In genomic region chr10:129011511-129011910, GRCm38 (mm10) we compare ENCODE assay signal across 28 mouse cellular contexts. TPM values are rescaled to one million over a fixed set of nuclear protein-coding genes. Genes with fewer than 3 reads are reported as not detected.
A peak's percentile ranks its signal among the peaks of the same experiment; 100 is the strongest.
ATAC-seq lines count a peak whose summit lies in the region.
"Not testable (repeated sequence)": the region's sequence is repeated elsewhere in the genome, so short reads cannot be mapped to it uniquely, and the experiment has no call there.
"Had no signal": no experiment of that assay in that cellular context is flagged by ENCODE, and none has a peak within 500 bp of the region (broad histone marks: within the 10 kb centered on the region; RNA-seq: fewer than 3 reads in every experiment).

No protein-coding gene starts in this region.

- H3K4me1 ChIP-seq in hindbrain, embryonic 12.5 days; intestine, embryonic 15.5 days (replicated peaks); limb, embryonic 12.5 days (replicated peaks); neural tube, embryonic 12.5 days: not testable (repeated sequence)

- WGBS in hindbrain, embryonic 12.5 days = 83% methylated on average over 2 of the region's 5 CpGs
- WGBS in intestine, embryonic 15.5 days = 70% methylated on average over 2 of the region's 5 CpGs
- WGBS in limb, embryonic 12.5 days = 76% methylated on average over 2 of the region's 5 CpGs
- 54% methylated on average over 2 of the region's 5 CpGs for WGBS in neural tube, embryonic 12.5 days

- H3K4me3 ChIP-seq in hindbrain, embryonic 12.5 days; intestine, embryonic 15.5 days (replicated peaks); limb, embryonic 12.5 days (replicated peaks); neural tube, embryonic 12.5 days: not testable (repeated sequence)

- ATAC-seq in cerebellum, adult (ENCODE audit: insufficient number of reproducible peaks, low FRiP score, low TSS enrichment) = peak; percentile 61; the same call in 1 of the 2 replicates
- peak; percentile 79 for ATAC-seq in granulocyte monocyte progenitor cell, adult 5-6 weeks (replicated peaks; ENCODE audit: poor library complexity, severe bottlenecking)
- ATAC-seq in hindbrain, embryonic 12.5 days (ENCODE audit: low FRiP score) = peak; percentile 54; the same call in 1 of the 2 replicates
- ATAC-seq in intestine, embryonic 15.5 days = peak; percentile 59; the same call in 1 of the 2 replicates
- ATAC-seq in limb, embryonic 12.5 days (ENCODE audit: insufficient number of reproducible peaks, insufficient read depth, low FRiP score, low TSS enrichment, low read depth) = 0 out of 2 replicates have a peak, but pooled peaks have one; percentile 37
- peak; percentile 66 for ATAC-seq in megakaryocyte, adult 5-6 weeks (ENCODE audit: poor library complexity, severe bottlenecking)
- ATAC-seq in neural tube, embryonic 12.5 days (ENCODE audit: low FRiP score, low read depth) = peak; percentile 13; the same call in 1 of the 2 replicates

- H3K27ac ChIP-seq in hindbrain, embryonic 12.5 days; intestine, embryonic 15.5 days; limb, embryonic 12.5 days; neural tube, embryonic 12.5 days: not testable (repeated sequence)

- not testable (repeated sequence) for H3K36me3 ChIP-seq in hindbrain, embryonic 12.5 days; intestine, embryonic 15.5 days; limb, embryonic 12.5 days; neural tube, embryonic 12.5 days

- not testable (repeated sequence) for H3K9ac ChIP-seq in hindbrain, embryonic 12.5 days; intestine, embryonic 15.5 days; limb, embryonic 12.5 days (replicated peaks); neural tube, embryonic 12.5 days

- not testable (repeated sequence) for H3K9me3 ChIP-seq in hindbrain, embryonic 12.5 days (replicated peaks); intestine, embryonic 15.5 days; limb, embryonic 12.5 days; neural tube, embryonic 12.5 days

- H3K27me3 ChIP-seq in hindbrain, embryonic 12.5 days; intestine, embryonic 15.5 days (replicated peaks); limb, embryonic 12.5 days; neural tube, embryonic 12.5 days (replicated peaks): not testable (repeated sequence)

- not testable (repeated sequence) for H3K4me2 ChIP-seq in hindbrain, embryonic 12.5 days (replicated peaks); intestine, embryonic 15.5 days (replicated peaks); limb, embryonic 12.5 days; neural tube, embryonic 12.5 days (replicated peaks)

RNA-seq across cellular contexts. Expression of gene Olfr763, which starts 0.9 kb away (rescaled TPM):
- not detected in 2 replicates for total RNA-seq in granulocyte monocyte progenitor cell, adult 5-6 weeks (2014; fragmentation: Nextera tagmentation)
- total RNA-seq in granulocyte monocyte progenitor cell, adult 5-6 weeks (2017) = not detected in 2 replicates
- not detected in 2 replicates for polyA plus RNA-seq in hindbrain, embryonic 12.5 days (2016; fragmentation: Nextera tagmentation; extraction: Ambion mirVana)
- not detected in 2 replicates for polyA plus RNA-seq in intestine, embryonic 15.5 days (2015; fragmentation: Nextera tagmentation; extraction: Ambion mirVana)
- not detected in 2 replicates for polyA plus RNA-seq in limb, embryonic 12.5 days (2016; fragmentation: Nextera tagmentation; extraction: Ambion mirVana)
- not detected in 2 replicates for total RNA-seq in megakaryocyte, adult 5-6 weeks (2015)
- not detected in 2 replicates for total RNA-seq in megakaryocyte, adult 5-6 weeks (2017)
- polyA plus RNA-seq in neural tube, embryonic 12.5 days (2016; fragmentation: Nextera tagmentation; extraction: Ambion mirVana) = not detected in 2 replicates
- total RNA-seq: adrenal gland, postnatal 14 days; CH12.LX; ES-E14; forebrain, postnatal 0 days; gastrocnemius, postnatal 10 days; heart, postnatal 36 days; layer of hippocampus, adult 8-10 months; layer of hippocampus, postnatal 25 days; left cerebral cortex, adult 8-10 months; left cerebral cortex, postnatal 36 days had no signal
- polyA plus RNA-seq: embryonic facial prominence, embryonic 14.5 days; forebrain, embryonic 12.5 days; forebrain, postnatal 0 days; gonadal fat pad, adult 2 months; heart, embryonic 14.5 days; kidney, postnatal 0 days; limb, embryonic 15.5 days; liver, embryonic 14.5 days; lung, adult 2 months; midbrain, embryonic 15.5 days; spleen, adult 2 months; thymus, adult 2 months had no signal

RNA-seq across cellular contexts. Expression of gene Olfr9, which starts 22.3 kb away (rescaled TPM):
- not detected in 2 replicates for total RNA-seq in granulocyte monocyte progenitor cell, adult 5-6 weeks (2014; fragmentation: Nextera tagmentation)
- total RNA-seq in granulocyte monocyte progenitor cell, adult 5-6 weeks (2017) = not detected in 2 replicates
- not detected in 2 replicates for polyA plus RNA-seq in hindbrain, embryonic 12.5 days (2016; fragmentation: Nextera tagmentation; extraction: Ambion mirVana)
- polyA plus RNA-seq in intestine, embryonic 15.5 days (2015; fragmentation: Nextera tagmentation; extraction: Ambion mirVana) = not detected in 2 replicates
- polyA plus RNA-seq in limb, embryonic 12.5 days (2016; fragmentation: Nextera tagmentation; extraction: Ambion mirVana) = not detected in 2 replicates
- not detected in 2 replicates for total RNA-seq in megakaryocyte, adult 5-6 weeks (2015)
- not detected in 2 replicates for total RNA-seq in megakaryocyte, adult 5-6 weeks (2017)
- polyA plus RNA-seq in neural tube, embryonic 12.5 days (2016; fragmentation: Nextera tagmentation; extraction: Ambion mirVana) = not detected in 2 replicates
- total RNA-seq: adrenal gland, postnatal 14 days; CH12.LX; ES-E14; forebrain, postnatal 0 days; gastrocnemius, postnatal 10 days; heart, postnatal 36 days; layer of hippocampus, adult 8-10 months; layer of hippocampus, postnatal 25 days; left cerebral cortex, adult 8-10 months; left cerebral cortex, postnatal 36 days had no signal
- polyA plus RNA-seq: embryonic facial prominence, embryonic 14.5 days; forebrain, embryonic 12.5 days; forebrain, postnatal 0 days; gonadal fat pad, adult 2 months; heart, embryonic 14.5 days; kidney, postnatal 0 days; limb, embryonic 15.5 days; liver, embryonic 14.5 days; lung, adult 2 months; midbrain, embryonic 15.5 days; spleen, adult 2 months; thymus, adult 2 months had no signal

RNA-seq across cellular contexts. Expression of gene Olfr764-ps1, which starts 28.2 kb away (rescaled TPM):
- not detected in 2 replicates for total RNA-seq in granulocyte monocyte progenitor cell, adult 5-6 weeks (2014; fragmentation: Nextera tagmentation)
- not detected in 2 replicates for total RNA-seq in granulocyte monocyte progenitor cell, adult 5-6 weeks (2017)
- polyA plus RNA-seq in hindbrain, embryonic 12.5 days (2016; fragmentation: Nextera tagmentation; extraction: Ambion mirVana) = not detected in 2 replicates
- polyA plus RNA-seq in intestine, embryonic 15.5 days (2015; fragmentation: Nextera tagmentation; extraction: Ambion mirVana) = not detected in 2 replicates
- polyA plus RNA-seq in limb, embryonic 12.5 days (2016; fragmentation: Nextera tagmentation; extraction: Ambion mirVana) = not detected in 2 replicates
- not detected in 2 replicates for total RNA-seq in megakaryocyte, adult 5-6 weeks (2015)
- not detected in 2 replicates for total RNA-seq in megakaryocyte, adult 5-6 weeks (2017)
- not detected in 2 replicates for polyA plus RNA-seq in neural tube, embryonic 12.5 days (2016; fragmentation: Nextera tagmentation; extraction: Ambion mirVana)
- total RNA-seq: adrenal gland, postnatal 14 days; CH12.LX; ES-E14; forebrain, postnatal 0 days; gastrocnemius, postnatal 10 days; heart, postnatal 36 days; layer of hippocampus, adult 8-10 months; layer of hippocampus, postnatal 25 days; left cerebral cortex, adult 8-10 months; left cerebral cortex, postnatal 36 days had no signal
- polyA plus RNA-seq: embryonic facial prominence, embryonic 14.5 days; forebrain, embryonic 12.5 days; forebrain, postnatal 0 days; gonadal fat pad, adult 2 months; heart, embryonic 14.5 days; kidney, postnatal 0 days; limb, embryonic 15.5 days; liver, embryonic 14.5 days; lung, adult 2 months; midbrain, embryonic 15.5 days; spleen, adult 2 months; thymus, adult 2 months had no signal

RNA-seq across cellular contexts. Expression of gene Olfr765, which starts 38.3 kb away (rescaled TPM):
- total RNA-seq in granulocyte monocyte progenitor cell, adult 5-6 weeks (2014; fragmentation: Nextera tagmentation) = not detected in 2 replicates
- not detected in 2 replicates for total RNA-seq in granulocyte monocyte progenitor cell, adult 5-6 weeks (2017)
- polyA plus RNA-seq in hindbrain, embryonic 12.5 days (2016; fragmentation: Nextera tagmentation; extraction: Ambion mirVana) = not detected in 2 replicates
- not detected in 2 replicates for polyA plus RNA-seq in intestine, embryonic 15.5 days (2015; fragmentation: Nextera tagmentation; extraction: Ambion mirVana)
- not detected in 2 replicates for polyA plus RNA-seq in limb, embryonic 12.5 days (2016; fragmentation: Nextera tagmentation; extraction: Ambion mirVana)
- total RNA-seq in megakaryocyte, adult 5-6 weeks (2015) = not detected in 2 replicates
- not detected in 2 replicates for total RNA-seq in megakaryocyte, adult 5-6 weeks (2017)
- not detected in 2 replicates for polyA plus RNA-seq in neural tube, embryonic 12.5 days (2016; fragmentation: Nextera tagmentation; extraction: Ambion mirVana)
- total RNA-seq: adrenal gland, postnatal 14 days; CH12.LX; ES-E14; forebrain, postnatal 0 days; gastrocnemius, postnatal 10 days; heart, postnatal 36 days; layer of hippocampus, adult 8-10 months; layer of hippocampus, postnatal 25 days; left cerebral cortex, adult 8-10 months; left cerebral cortex, postnatal 36 days had no signal
- polyA plus RNA-seq: embryonic facial prominence, embryonic 14.5 days; forebrain, embryonic 12.5 days; forebrain, postnatal 0 days; gonadal fat pad, adult 2 months; heart, embryonic 14.5 days; kidney, postnatal 0 days; limb, embryonic 15.5 days; liver, embryonic 14.5 days; lung, adult 2 months; midbrain, embryonic 15.5 days; spleen, adult 2 months; thymus, adult 2 months had no signal

RNA-seq across cellular contexts. Expression of gene Mettl7b, which starts 50.7 kb away (rescaled TPM):
- total RNA-seq in granulocyte monocyte progenitor cell, adult 5-6 weeks (2014; fragmentation: Nextera tagmentation) = not detected in 2 replicates
- total RNA-seq in granulocyte monocyte progenitor cell, adult 5-6 weeks (2017) = not detected in 2 replicates
- polyA plus RNA-seq in hindbrain, embryonic 12.5 days (2016; fragmentation: Nextera tagmentation; extraction: Ambion mirVana) = not detected in 2 replicates
- polyA plus RNA-seq in intestine, embryonic 15.5 days (2015; fragmentation: Nextera tagmentation; extraction: Ambion mirVana) = 12.0 and 12.3 TPM in 2 replicates
- polyA plus RNA-seq in limb, embryonic 12.5 days (2016; fragmentation: Nextera tagmentation; extraction: Ambion mirVana) = not detected in 2 replicates
- total RNA-seq in megakaryocyte, adult 5-6 weeks (2015) = not detected in 2 replicates
- not detected in 2 replicates for total RNA-seq in megakaryocyte, adult 5-6 weeks (2017)
- not detected in 2 replicates for polyA plus RNA-seq in neural tube, embryonic 12.5 days (2016; fragmentation: Nextera tagmentation; extraction: Ambion mirVana)
- total RNA-seq: CH12.LX; forebrain, postnatal 0 days; heart, postnatal 36 days; layer of hippocampus, adult 8-10 months; layer of hippocampus, postnatal 25 days; left cerebral cortex, adult 8-10 months; left cerebral cortex, postnatal 36 days had no signal
- polyA plus RNA-seq: embryonic facial prominence, embryonic 14.5 days; forebrain, embryonic 12.5 days; forebrain, postnatal 0 days; heart, embryonic 14.5 days; liver, embryonic 14.5 days; midbrain, embryonic 15.5 days; spleen, adult 2 months had no signal

Comparison
In these comparisons a context has a peak if more than half of its experiments do, and no peak if none do; other contexts are left out.
1. ATAC-seq: peak in every context shown above with its lines; median percentile 79 in granulocyte monocyte progenitor cell, adult 5-6 weeks; 66 in megakaryocyte, adult 5-6 weeks; 61 in cerebellum, adult; 59 in intestine, embryonic 15.5 days; 54 in hindbrain, embryonic 12.5 days; 37 in limb, embryonic 12.5 days; 13 in neural tube, embryonic 12.5 days.